Mouse (Mus musculus): ENCODE measurements around the gene Gm42906. TPM values are rescaled to one million over a fixed set of nuclear protein-coding genes. Genes with fewer than 3 reads are reported as not detected.
A peak's percentile ranks its signal among the peaks of the same experiment; 100 is the strongest.

Gm42906 gene
- total and polyA plus RNA-seq, 2 experiments from 2014 or later = not detected

DNA sequence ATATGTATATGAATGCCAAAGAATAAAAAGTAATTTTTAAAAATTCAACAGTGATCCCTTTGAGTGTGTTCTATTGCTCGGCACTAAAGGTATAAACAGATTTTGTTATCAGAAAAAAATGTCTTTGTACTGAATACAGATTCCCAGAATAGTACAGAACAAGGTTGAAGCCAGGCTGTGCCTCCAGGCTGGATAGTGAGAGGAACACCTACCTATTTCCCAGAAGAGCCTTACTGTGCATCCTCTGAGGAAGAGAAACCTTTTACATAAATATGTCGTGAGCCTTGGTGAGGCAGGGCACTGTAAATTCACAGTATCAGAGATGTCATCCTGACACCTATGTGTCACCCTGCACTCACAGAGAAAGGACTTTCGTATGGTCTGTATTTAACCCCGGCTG is 31.8 kb downstream of the Gm42906 start:
- DNase-seq (no peak), ATAC-seq (no peak)
- no peak for TF ChIP-seq CTCF (IDR thresholded peaks at IDR 0.05; ENCODE audit: low read depth)
- no peaks in the 10 kb centered on the region for H3K9me3 ChIP-seq (ENCODE audit: low read length)
- H3K27ac ChIP-seq (ENCODE audit: low read depth, low read length) = no peak overlapping the region
- H3K4me2 ChIP-seq (ENCODE audit: low read depth) = no peak overlapping the region
- no peaks in the 10 kb centered on the region for H3K4me1 ChIP-seq (ENCODE audit: insufficient read depth)
- H3K4me3 ChIP-seq (ENCODE audit: low read depth, low read length) = no peak overlapping the region
- no peak overlapping the region for H3K9ac ChIP-seq
- WGBS = 81% methylated on average over 4 of the region's 4 CpGs
- H3K36me3 ChIP-seq (ENCODE audit: insufficient read depth) = no peaks in the 10 kb centered on the region
- H3K27me3 ChIP-seq (ENCODE audit: insufficient read depth, low read length) = no peaks in the 10 kb centered on the region

DNA sequence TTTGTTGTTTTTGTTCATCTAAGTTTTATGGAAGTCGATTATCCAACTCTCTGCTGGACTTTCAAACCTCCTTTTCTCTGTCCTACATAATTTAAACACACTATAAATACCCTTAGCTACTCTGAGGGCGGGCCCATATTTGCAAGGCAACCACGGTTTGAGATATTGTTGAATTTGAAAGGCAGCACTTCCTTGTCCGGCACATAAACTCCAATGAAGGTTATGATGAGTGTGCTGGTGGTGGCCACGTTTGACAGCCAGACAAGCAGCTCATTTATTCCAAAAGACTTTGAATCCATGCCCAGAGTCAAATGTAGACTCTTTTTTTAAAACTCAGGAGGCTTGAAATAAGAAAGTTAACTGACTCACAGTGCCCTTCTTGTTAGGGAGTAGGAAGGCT is 33.3 kb downstream of the Gm42906 start:
- TF ChIP-seq CTCF (IDR thresholded peaks at IDR 0.05; ENCODE audit: low read depth) = no peak
- H3K27ac ChIP-seq (ENCODE audit: low read depth, low read length) = no peak overlapping the region

DNA sequence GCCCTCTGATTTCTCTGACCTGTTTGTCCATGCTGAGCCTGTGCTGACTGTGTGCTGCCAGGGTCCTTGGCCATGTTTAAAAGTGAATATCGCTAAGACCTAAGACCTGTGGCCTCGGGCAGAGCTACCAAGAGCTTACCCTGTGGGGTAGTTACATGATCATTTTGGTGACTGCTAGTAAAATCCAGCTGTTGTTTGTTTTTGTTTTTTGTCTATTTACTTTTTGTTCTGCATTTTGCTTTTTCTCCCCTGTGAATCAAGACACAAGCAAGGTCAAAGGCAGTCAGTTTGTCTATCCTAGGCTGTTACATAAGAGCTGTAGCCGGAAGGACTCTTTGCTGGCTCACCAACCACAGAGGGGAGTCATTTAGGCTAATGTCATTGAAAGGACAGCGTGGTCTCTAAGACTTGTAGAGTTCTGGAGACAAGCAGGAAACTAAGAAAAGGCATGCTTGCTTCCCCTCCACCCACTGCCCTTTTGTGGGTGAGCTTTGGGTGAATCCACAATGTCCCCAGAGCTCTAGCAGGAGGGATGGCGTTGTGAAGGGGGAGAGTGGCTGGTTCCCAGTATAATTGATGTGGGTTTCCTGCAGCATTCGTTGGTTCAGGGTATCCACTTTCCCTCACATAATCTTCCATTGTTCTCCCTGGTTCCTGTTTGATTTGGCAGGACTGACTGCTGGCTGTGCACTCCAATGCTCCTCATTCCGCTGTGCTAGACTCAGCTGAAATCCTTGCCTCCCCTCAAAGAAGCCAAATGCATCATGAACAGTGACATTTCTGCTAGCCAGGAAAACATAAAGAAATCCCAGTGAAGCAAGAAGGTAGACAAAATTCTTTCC is 33.9 kb downstream of the Gm42906 start:
- ATAC-seq (peak; percentile 54), DNase-seq (no peak)
- WGBS = 49% methylated on average over 7 of the region's 7 CpGs
- no peak overlapping the region for H3K4me2 ChIP-seq (ENCODE audit: low read depth)
- TF ChIP-seq CTCF (IDR thresholded peaks at IDR 0.05; ENCODE audit: low read depth) = no peak
- H3K4me1 ChIP-seq (ENCODE audit: insufficient read depth) = no peaks in the 10 kb centered on the region
- H3K9ac ChIP-seq = no peak overlapping the region
- no peak overlapping the region for H3K4me3 ChIP-seq (ENCODE audit: low read depth, low read length)
- H3K9me3 ChIP-seq (ENCODE audit: low read length) = no peaks in the 10 kb centered on the region
- no peaks in the 10 kb centered on the region for H3K36me3 ChIP-seq (ENCODE audit: insufficient read depth)
- no peaks in the 10 kb centered on the region for H3K27me3 ChIP-seq (ENCODE audit: insufficient read depth, low read length)
- no peak overlapping the region for H3K27ac ChIP-seq (ENCODE audit: low read depth, low read length)

More for the DNA sequence above, 33.3 kb downstream of the Gm42906 start:
- Histone ChIP-seq H3K36me3 (ENCODE audit: insufficient read depth) (no peaks in the 10 kb centered on the region), H3K4me2 (ENCODE audit: low read depth) (no peak overlapping the region), H3K4me1 (ENCODE audit: insufficient read depth) (no peaks in the 10 kb centered on the region), H3K9ac (no peak overlapping the region), H3K9me3 (ENCODE audit: low read length) (no peaks in the 10 kb centered on the region), H3K27me3 (ENCODE audit: insufficient read depth, low read length) (no peaks in the 10 kb centered on the region), H3K4me3 (ENCODE audit: low read depth, low read length) (no peak overlapping the region)
- WGBS = 51% methylated on average over 5 of the region's 5 CpGs
- ATAC-seq (no peak), DNase-seq (no peak)

DNA sequence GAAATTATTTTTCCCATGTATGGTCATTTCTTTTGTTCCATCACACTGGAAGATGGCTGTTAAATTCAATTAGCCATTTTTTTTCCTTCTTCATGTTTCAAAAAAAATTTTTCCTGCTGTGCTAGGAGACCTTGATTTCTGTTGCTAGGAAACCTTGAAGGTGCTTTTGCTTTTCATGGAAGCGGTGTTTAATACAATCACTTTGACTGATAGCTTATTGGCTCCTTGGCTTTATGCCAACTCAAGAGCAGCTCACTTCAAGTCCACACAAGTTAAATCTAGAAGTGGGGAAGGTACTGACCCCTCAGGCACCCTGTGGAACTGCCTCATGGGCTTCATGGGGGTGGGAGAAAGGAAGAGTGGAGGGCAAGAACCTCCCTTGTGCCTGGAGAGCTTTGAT is 38.1 kb downstream of the Gm42906 start:
- Histone ChIP-seq H3K9me3 (ENCODE audit: low read length) (no peaks in the 10 kb centered on the region), H3K36me3 (ENCODE audit: insufficient read depth) (no peaks in the 10 kb centered on the region), H3K4me2 (ENCODE audit: low read depth) (no peak overlapping the region), H3K9ac (no peak overlapping the region), H3K27me3 (ENCODE audit: insufficient read depth, low read length) (no peaks in the 10 kb centered on the region), H3K4me1 (ENCODE audit: insufficient read depth) (no peaks in the 10 kb centered on the region), H3K4me3 (ENCODE audit: low read depth, low read length) (no peak overlapping the region), H3K27ac (ENCODE audit: low read depth, low read length) (peak overlapping the region; percentile 81)
- DNase-seq = peak; percentile 38
- 45% methylated on average over 1 of the region's 1 CpGs for WGBS
- no peak for TF ChIP-seq CTCF (IDR thresholded peaks at IDR 0.05; ENCODE audit: low read depth)
- peak; percentile 73 for ATAC-seq

DNA sequence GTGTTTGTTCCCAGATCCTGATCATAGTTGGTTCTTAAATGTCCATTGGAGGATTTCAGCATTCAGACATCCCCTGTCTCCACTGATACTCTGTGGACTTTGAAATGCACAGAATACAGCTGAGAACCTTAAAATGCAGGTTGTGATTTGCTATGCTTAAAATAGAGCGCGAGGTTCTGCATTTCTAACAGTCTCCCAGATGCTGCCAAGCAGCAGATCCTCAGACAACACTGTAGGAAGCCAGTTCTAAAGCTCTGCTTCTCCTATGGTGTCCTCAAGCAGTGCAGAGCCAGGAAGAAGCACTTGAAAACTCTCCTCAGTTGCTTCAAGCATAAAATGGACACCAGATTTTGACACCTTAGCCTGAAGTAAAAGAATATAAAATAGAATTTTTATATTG is 48.1 kb downstream of the Gm42906 start:
- no peak overlapping the region for H3K4me3 ChIP-seq (ENCODE audit: low read depth, low read length)
- H3K36me3 ChIP-seq (ENCODE audit: insufficient read depth) = no peaks in the 10 kb centered on the region
- H3K4me1 ChIP-seq (ENCODE audit: insufficient read depth) = no peaks in the 10 kb centered on the region
- no peaks in the 10 kb centered on the region for H3K9me3 ChIP-seq (ENCODE audit: low read length)
- no peak for DNase-seq
- no peak for ATAC-seq
- no peak for TF ChIP-seq CTCF (IDR thresholded peaks at IDR 0.05; ENCODE audit: low read depth)
- no peak overlapping the region for H3K27ac ChIP-seq (ENCODE audit: low read depth, low read length)
- H3K27me3 ChIP-seq (ENCODE audit: insufficient read depth, low read length) = no peaks in the 10 kb centered on the region
- no peak overlapping the region for H3K9ac ChIP-seq
- H3K4me2 ChIP-seq (ENCODE audit: low read depth) = no peak overlapping the region
- WGBS = 76% methylated on average over 2 of the region's 2 CpGs

DNA sequence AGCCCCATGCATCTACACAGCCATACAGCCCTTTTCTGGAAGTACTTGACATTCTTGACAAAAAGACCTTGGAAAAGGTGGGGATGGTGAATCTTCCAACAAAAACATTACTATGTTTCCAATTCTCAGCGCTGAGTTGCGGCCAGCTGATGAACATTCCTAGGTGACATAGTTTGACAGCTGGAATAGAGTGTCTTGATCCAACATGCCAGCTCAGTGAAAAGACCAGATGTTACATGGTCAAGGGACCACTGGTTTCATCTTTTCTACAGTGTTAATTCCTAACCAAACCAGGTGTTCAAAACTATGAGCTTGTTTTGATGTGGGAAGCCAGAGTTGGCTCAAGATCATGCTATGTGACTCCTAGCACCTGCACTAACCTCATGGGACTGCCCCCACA is 48.8 kb downstream of the Gm42906 start:
- Histone ChIP-seq H3K9me3 (ENCODE audit: low read length) (no peaks in the 10 kb centered on the region), H3K4me1 (ENCODE audit: insufficient read depth) (no peaks in the 10 kb centered on the region), H3K4me2 (ENCODE audit: low read depth) (no peak overlapping the region), H3K9ac (no peak overlapping the region), H3K27me3 (ENCODE audit: insufficient read depth, low read length) (no peaks in the 10 kb centered on the region), H3K4me3 (ENCODE audit: low read depth, low read length) (no peak overlapping the region), H3K27ac (ENCODE audit: low read depth, low read length) (no peak overlapping the region), H3K36me3 (ENCODE audit: insufficient read depth) (no peaks in the 10 kb centered on the region)
- no peak for ATAC-seq
- no peak for TF ChIP-seq CTCF (IDR thresholded peaks at IDR 0.05; ENCODE audit: low read depth)
- 84% methylated on average over 2 of the region's 2 CpGs for WGBS
- DNase-seq = no peak

DNA sequence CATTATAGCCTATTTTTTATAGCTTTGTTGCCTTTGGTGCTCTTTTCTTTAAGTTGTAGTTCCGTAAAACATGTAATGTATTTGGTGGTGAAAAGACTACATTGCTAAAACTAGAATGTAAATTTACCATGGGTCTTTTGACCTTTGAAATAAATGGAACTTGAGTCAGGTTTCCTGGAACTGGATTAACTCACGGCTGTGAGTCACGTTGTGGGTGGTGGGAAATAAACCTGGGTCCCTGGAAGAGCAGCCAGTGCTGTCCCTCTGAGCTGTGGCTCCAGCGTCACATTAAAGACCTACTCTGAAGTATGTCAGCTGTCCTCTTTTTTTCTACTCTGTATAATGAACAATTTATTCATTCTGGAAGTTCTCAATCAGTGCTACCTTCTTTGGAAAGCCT is 51.0 kb downstream of the Gm42906 start:
- no peaks in the 10 kb centered on the region for H3K9me3 ChIP-seq (ENCODE audit: low read length)
- no peak for ATAC-seq
- WGBS = 85% methylated on average over 4 of the region's 4 CpGs
- TF ChIP-seq CTCF (IDR thresholded peaks at IDR 0.05; ENCODE audit: low read depth) = no peak
- no peaks in the 10 kb centered on the region for H3K27me3 ChIP-seq (ENCODE audit: insufficient read depth, low read length)
- DNase-seq = no peak
- no peak overlapping the region for H3K27ac ChIP-seq (ENCODE audit: low read depth, low read length)
- no peak overlapping the region for H3K4me2 ChIP-seq (ENCODE audit: low read depth)
- H3K4me3 ChIP-seq (ENCODE audit: low read depth, low read length) = no peak overlapping the region
- no peak overlapping the region for H3K9ac ChIP-seq
- no peaks in the 10 kb centered on the region for H3K4me1 ChIP-seq (ENCODE audit: insufficient read depth)
- H3K36me3 ChIP-seq (ENCODE audit: insufficient read depth) = no peaks in the 10 kb centered on the region
